Mouse (Mus musculus) frontal cortex, postnatal 25 days (tissue): Measurements from ENCODE around the gene Postn.

Source experiments
- DNase-seq, 2 experiments: peaks; one replicate each; pipeline ENCODE4 v3.0.0; 2022; ENCODE audit warnings: low spot score in 2 of 2

The Postn gene

DNA sequence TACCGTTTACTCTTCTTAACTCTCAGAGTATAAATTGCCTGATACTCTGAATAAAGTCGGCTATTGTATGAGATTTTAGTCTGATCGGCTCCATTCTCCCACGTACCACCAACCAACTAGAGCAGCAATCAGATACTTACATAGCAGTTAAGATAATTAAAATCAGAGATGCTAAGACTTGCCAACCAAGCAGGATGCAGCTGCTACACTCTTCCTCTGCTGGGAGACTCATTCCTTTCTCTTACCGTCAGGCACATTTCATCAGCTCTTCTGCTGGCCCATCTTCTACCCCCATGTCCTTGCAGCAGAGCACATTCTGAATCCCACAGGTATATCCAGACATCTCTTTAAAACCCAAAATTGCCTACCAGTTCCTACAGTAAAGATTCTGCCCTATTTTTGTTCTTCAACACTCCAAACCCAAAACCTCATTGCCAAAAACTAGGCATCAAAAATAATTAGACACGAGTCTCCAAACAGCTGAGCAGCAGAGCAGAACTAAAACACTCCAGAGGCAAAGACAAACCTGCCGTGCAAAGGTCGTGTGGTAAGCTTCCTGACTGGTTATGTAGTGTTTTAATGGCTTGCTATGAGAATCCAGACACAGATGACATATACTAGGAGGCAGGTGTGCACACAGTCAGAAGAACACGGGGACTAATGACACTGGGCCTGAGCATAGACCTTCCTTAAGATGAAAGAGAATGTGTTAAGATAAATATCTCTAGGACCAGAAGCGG is 59.5 kb downstream of the Postn start:
- DNase-seq, result no peak

DNA sequence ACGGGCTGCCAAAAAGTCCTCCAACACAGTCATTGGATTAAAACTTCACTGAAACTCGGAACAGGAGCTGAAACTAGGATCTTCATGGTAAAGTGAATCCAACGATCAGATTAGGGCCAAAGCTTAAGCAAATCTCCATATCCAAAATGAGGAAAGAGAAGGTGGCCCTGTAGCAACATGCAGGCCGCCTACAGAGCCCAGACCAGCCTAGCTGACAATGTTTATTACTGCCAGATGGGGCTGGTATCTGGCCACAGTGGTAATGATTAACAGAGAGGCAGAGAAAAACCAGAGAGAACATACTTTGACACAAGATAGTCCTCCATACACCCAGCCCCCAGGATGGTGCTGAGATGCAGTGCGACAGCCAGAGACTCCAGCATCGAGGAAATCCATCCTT is 60.1 kb downstream of the Postn start:
- DNase-seq, result no peak

DNA sequence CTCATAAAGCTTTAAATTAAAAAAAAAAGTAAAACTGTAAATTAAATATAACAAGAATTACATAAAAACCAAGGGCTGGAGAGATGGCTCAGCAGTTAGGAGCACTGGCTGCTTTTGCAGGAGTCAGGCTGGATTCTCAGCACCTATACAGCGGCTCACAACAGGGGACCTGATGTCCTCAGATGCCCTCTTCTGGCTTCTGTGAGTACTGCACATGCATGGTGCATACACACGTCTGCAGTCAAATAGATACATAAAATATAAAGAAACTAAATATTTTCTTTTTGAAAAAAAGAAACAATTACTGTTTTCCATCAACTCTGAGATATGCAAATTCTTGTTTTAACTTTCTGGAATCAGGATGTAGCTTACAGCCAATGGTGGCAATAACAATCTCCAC is 60.8 kb downstream of the Postn start:
- DNase-seq, result no peak

DNA sequence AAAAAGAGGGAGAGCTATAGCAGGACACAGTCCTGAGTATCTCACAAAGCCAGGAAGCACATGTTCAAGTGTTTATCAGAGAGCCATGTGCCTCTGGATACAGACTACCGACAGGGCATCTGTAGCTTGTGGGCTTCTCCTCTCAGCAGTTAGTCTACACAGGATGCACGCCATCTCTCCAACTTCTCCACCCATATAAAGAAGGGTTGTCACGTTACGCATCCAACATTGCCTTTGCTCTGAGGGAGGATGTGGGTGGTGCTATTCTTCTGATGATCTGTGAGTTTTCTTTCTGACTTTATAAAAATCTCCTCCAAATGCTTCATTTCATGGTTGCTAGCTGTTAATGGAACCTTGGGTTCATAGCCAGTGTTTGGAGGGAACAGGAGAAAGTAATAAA is 63.2 kb downstream of the Postn start:
- no peak for DNase-seq

DNA sequence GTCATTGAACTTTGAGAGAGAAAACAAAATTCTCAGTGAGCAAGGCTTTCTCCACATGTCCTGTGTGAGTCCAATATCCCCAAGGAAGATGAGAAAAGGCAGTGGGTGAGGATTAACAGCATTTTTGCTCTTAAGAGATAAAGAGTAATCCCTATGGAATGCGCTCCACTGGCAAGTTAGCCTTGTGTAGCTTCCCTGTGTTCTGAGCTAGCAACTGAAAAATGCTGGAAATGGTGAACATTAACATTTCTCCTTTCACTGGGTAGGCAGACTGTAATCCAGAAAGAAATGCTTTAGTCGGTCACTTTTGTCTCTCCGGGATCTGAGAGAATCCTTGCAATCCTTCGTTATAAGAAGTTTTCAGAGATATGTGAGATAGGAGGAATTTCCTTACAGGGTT is 70.8 kb downstream of the Postn start:
- no peak for DNase-seq

DNA sequence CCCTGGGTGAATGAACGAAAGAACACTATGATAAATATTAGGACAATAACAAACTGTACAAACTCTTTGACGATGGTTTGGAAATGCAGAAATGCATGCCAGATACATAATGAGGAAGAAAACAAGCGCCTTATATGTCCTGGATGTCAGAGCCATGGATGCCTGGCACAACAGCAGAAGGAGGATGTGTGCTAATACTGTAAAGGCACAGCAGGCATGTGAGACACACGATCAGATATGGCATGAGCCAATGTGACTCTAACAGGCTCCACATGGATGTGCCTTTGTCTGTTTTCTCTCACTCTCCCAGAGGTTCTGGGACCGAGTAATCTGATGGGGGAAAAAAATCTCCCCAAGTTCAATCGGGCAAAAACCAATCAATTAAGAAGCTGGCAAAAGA is 71.3 kb downstream of the Postn start:
- DNase-seq, result no peak

DNA sequence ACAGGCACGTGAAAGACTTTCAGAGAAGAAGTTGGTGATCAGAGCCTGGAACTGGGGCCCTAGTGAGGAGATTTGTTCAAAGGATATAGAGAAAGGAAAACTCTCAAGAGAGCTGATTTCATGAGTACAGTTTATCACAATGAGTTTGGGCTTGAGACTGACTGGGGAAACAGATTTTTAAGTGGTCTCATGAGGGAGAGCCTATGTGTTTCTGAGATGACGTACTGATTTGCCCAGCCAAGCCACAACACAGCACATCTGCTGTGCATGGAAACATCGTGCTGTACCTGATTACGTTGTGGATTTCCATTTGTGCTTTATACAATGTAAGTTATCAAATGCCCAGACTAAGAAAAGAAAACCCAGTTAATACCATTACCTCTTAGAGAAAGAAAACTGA is 71.7 kb downstream of the Postn start:
- no peak for DNase-seq

DNA sequence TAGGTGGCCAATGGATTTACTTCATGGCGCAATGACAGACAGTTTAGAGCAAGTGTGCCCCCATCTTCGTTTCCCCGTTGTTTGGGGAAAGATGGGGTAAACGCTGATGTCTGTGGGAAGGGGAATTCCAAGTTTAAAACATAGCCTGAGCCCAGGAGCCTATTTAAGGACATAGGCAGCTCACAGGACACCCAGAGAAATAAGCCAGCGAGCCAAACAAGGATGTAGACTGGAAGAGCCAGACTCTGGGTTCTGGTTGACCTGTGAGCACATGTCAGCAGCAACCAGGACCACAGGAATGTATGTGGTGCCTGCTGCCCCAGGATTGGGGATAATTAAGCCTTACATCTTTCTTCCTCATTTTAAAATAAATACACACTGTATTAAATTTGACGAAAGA is 73.7 kb downstream of the Postn start:
- no peak for DNase-seq

DNA sequence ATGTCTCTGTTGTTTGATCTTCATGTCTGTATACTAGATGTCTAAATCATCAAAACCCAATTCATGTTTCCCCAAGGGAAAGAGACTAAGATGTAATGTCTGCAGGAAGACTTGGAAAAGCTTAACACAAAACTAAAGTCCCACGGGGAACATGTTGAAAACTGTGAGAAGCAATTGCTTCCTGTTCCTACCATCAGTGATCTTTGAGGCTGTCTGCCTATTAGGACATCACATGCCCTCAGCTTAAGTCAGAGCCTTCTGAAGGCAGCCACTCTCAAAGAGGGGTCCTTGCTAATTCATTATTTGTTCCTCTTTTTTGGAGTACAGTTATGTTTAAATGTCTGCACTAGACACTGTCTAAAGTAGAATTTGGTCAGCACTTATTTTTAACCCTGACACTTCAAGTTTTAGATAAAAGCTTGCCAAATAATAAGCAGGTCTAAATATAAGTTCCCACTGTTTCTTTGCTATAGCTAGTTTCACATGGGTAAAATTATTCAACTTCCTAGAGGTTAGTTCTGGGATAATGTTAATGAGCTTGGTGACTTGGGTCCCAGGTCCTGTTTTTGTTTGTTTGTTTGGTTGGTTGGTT is 75.6 kb downstream of the Postn start:
- DNase-seq, result no peak
